Mouse (Mus musculus) thymus, postnatal 0 days (tissue): ENCODE results near the gene Mrps18b. TPM values are rescaled to one million over a fixed set of nuclear protein-coding genes. Genes with fewer than 3 reads are reported as not detected.

Experiments
- DNase-seq: peaks from one replicate; pipeline ENCODE4 v3.0.0-alpha.2; 2015; ENCODE audit warnings: low spot score
- polyA plus RNA-seq: library from polyadenylated mRNA; unstranded; fragments of >200 nt; fragmentation: Nextera tagmentation; extraction: Ambion mirVana; gene quantifications from 2 replicates; pipeline ENCODE4 v1.2.1, GENCODE M21; 2015

The Mrps18b gene
- polyA plus RNA-seq, 1 experiment from 2014 or later, result 93.5 TPM

DNA sequence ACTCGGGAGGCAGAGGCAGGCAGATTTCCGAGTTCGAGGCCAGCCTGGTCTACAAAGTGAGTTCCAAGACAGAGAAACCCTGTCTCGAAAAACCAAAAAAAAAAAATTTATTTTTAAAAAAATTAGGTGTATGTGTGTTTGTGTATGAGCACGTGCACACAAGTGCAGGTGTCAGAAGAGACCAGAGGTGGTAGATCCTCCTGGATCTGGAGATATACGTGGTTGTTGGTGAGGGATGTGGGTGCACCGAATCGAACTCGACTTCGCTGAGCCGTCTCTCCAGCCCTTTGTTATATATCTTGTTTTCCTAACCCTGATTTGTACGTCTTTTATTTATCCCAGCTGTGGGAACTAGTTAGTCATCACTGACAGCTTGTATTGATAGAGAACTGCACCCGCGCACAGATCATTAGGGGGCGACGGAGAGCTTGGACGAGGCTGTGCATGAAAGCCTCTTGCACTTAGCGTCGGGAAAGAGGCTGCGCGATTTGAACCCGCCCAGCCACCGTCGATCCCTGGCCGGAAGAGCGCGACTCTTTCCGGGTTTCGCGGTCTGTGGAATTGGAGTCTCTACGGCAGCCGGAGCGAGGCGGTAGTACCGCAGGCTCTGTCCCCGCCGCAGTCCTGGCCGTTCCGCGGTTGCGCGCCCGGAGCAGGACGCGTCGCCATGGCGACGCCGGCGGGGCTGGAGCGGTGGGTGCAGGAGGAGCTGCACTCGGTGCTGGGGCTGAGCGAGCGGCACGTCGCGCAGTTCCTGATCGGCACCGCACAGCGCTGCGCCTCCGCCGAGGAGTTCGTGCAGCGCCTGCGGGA lies 36.7 kb downstream of the Mrps18b start, which contains the start of gene Dhx16:
TSS of gene Dhx16 (plus strand) at position 575 of the 813 bp plus-strand sequence.
- DNase-seq, result peak; percentile 97

DNA sequence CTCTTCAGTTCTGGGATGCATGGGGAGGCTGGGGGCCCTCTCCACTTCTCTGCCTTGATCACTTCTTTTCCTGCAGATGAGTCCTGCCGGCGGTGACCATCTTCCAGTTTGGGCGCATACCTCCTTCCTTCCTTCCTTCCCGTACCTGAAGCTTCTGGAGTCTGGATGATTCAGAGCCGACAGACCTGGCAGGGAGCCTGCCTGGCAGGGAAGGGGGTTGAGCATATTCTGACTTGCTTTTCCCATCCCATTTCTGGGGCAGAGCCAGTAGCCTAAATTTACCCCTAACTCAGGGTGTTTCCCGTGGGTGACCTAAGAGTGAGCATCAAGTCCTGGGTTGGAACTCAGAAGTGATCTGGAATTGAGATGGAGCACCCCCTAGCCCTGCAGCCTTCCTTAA lies 41.5 kb downstream of the Mrps18b start:
- no peak for DNase-seq

DNA sequence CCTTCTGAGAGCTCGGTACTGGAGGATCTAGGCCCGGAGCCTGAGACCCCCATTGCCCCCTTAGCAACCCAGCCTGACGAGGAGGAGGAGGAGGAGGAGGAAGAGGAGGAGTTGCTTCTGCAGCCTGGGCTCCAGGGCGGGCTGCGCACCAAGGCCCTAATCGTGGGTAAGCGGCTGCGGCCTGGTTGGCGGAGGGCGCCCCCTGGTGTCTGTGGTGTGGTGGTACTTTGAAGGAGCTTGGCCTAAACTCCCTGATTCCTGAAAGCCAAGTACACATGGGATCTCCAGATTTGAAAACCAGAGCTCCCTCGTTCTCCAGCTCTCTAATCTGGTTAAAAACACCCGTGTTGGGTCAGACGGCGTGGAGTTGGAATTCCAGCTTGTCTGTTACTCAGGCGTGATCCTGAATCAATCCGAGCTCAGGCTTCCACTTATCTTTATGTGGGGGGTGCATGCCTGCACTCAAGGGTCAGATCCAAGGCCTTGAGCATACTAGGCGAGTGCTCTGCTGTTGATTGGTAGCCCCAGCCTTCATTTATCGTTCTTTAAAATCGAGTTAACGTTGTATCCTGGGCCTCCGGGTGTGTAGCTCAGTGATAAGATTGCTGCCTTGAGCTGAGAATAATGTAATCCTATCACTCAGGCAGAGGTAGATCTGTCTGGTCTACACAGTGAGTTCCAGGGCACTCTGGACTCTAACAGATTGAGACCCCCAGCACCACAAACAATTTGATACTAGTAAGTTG lies 42.2 kb downstream of the Mrps18b start:
- DNase-seq, result peak; percentile 85

DNA sequence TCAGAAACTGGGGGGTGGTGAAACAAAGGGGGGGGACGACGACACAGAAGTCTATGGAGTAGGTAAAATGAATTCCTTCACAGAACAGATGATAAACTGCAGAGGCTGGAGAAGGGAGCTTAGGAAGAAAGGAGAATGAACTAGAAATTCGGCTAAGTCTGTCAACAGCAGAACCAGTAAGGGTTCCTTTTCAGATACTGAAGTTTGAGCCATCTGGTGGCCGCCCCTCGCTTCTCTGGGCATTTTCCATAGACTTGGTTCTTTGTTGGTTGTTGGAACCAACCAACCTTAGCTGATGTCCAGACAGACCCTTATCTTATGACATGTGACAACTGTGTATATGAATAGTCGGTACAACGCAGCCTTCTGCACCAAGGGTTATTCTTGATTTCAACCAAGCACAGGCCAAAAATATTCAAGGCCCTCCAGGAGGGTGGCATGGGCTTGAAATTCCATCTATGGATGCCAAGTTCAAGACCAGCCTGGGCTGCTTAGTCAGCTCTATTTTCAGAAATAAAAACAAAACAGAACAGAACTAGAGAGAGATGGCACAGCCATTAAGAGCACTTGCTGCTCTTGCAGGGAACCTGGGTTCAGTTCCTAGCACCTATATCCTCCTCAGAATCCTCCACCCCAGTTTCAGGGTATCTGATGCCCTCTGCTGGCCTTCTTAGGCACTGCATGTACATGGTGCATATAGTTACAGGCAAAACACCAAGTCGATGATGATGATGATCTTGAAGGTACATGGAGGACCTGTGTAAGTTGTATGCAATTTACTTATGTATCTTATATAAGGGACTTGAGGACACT lies 45.1 kb downstream of the Mrps18b start:
- DNase-seq, result peak; percentile 65

DNA sequence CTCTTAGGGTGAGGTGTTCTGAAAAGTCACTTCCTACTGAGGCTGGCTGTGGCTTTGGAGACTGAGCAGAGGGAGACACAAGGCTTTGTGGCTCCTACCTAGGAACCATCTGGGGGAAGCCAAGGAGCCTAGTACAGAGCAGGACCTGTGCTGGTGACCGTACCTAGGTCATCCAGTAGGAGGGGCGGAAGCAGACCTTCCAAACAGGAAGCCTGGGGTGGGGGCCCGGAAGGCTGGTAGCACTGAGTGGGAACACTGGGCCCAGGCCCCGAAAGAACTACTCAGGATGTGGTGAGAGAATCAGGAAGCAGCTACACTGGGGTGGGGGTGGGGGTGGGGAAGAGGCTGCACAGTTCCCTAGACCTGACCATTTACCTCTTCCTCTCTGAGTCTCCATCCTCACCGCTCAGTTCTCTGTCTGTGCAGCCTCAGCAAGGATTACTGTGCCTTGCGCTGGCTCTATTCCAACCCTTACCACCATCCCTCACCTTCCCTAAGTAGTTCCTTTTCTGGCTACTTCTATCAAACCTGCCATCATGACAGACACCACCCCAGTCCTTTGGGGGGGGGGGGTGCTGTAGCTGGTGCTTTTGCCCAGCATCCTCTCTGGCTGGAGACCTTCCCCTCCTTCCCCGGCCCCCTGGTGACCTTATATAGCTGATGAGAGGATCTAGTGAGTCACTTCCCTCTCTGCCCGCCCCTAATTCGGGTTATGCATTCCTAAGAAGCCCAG lies 45.9 kb downstream of the Mrps18b start:
- peak; percentile 88 for DNase-seq

DNA sequence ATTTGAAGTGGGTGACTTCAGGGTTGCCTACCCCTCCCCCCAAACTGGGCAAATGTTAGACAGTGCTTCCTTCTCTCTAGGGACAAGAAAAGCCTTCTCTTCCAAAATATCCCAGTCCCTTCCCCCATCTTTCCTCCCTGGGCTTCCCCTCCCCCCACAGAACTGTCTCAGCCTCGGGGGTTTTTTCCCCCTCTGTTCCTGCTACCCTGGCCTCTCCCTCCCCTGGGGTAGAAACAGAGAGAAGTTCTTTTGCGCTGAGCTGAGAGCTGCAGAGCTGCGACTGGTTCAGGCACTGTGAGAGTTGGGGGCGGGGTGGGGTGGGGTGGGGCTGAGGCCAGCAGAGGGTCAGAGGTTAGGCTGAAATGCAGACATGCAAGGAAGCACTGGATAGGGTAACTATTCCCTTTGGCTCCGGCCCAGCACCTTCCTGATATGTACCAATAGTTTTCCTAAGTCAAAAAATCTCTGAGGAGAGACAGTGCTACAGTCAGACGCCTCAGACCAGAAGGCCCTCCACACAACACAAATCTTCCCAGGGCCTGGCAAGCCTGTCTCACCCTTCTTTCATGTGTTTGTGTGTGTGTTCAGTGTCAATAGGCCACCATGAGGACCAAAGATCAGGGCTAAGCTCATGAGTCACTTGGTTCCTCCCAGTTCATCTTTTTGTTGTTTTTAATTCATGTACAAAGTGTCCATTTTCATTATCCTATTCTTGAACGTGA lies 46.7 kb downstream of the Mrps18b start:
- DNase-seq, result peak; percentile 34

DNA sequence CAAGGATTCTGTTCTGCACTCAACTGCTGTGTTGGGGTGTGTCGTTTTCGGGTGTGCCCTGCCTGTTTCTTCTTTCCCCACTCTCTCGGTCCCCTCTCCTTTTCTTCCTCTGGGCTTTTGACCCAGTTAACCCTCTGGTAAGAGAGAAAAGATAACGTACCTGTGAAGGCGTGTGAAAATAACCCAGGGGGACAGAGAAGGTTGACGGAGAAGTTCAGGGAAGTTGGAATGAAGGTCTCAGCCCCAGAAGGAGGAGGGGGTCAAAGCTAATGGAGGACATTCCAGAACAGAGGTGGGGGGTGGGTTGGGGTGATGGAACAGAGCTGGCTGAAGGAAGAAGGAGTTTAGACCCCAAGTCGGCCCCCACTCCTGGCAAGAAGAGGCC lies 47.2 kb downstream of the Mrps18b start:
- no peak for DNase-seq

DNA sequence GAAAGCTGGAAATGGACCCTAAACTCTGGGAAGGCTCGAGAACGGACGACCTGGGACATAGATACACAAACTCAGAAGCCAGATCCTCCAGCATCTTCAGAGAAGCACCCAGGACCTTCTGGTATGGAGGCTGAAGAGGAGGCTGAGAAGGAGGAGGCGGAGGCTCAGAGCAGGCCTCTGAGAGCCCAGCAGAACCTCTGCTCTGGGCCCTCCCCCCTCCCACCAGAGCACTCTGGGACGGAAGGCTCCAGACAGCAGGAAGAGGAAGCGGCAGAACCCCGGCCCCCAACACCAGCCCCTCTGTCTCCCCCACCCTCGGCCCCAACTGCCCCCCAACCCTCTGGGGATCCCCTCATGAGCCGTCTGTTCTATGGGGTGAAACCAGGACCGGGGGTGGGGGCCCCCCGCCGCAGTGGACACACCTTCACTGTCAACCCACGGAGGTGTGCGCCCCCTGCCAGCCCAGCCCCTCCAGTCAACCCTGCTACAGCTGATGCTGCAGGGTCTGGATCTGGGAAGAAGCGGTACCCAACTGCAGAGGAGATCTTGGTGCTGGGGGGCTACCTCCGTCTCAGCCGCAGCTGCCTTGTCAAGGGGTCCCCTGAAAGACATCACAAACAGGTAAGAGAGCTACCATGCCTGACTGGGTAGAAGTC lies 47.9 kb downstream of the Mrps18b start:
- peak; percentile 67 for DNase-seq

DNA sequence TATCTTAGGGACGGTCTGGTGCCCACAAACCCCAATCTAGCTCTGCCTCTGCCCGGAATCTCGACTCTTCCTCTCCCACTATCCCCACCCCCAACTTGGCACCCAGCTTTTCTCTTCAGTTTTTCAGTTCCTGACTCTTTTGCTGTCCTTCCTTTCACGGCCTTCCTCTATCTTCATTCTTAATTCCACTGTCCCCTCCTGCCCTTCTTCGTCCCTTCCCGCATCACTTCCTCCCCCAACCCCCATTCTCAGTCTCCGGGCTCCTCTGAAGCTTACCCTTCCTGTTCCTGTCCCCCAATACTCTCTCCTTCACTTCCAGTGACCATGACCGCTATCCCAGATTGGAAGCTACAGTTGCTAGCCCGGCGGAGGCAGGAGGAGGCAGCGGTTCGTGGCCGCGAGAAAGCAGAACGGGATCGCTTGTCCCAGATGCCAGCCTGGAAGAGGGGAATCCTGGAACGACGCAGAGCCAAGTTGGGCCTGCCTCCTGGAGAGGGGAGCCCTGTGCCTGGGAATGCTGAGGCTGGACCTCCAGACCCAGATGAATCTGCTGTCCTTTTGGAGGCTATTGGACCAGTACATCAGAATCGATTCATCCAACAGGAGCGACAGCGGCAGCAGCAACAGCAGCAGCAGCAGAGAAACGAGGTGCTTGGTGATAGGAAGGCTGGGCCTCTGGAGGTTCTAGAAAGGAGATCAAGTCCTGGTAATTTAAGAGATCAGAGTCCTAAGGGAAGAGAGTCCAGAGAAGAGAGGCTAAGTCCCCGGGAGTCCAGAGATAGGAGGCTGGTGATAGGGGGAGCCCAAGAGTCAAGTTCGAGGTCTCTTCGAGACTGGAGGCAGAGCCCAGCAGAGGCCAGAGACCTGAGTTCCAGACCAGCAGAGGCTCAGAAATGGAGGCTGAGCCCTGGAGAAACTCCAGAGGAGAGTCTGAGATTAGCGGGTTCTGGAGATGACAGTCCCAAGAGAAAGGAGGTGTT lies 49.0 kb downstream of the Mrps18b start:
- DNase-seq, result peak; percentile 28

DNA sequence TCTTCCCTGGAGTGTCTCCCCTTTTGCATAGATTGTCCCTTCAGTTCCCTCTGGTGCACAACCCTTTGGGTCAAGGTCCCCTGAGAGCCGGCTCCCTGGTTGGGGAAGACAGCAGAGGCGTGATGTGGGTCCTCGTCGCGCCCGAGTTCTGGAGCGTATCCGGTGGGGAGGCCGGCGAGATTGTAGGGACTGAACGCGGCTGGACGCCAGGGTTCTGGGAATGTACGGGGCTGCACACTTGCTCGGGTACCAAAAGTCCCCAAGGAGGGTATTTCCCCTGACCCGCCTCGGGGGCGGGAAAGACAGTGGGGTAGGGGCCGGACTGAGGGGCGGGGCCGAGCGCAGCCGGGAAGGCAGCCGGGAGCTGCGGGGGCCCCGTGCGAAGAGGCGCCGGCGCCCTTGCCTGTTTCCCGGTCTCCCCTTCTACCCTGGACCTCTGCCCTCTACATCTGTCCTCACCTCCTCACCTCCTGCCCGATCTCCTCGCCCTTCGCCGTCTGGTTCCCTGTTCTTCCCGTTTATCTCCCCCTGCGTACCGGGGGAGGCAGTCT lies 49.8 kb downstream of the Mrps18b start:
- DNase-seq, result peak; percentile 18

DNA sequence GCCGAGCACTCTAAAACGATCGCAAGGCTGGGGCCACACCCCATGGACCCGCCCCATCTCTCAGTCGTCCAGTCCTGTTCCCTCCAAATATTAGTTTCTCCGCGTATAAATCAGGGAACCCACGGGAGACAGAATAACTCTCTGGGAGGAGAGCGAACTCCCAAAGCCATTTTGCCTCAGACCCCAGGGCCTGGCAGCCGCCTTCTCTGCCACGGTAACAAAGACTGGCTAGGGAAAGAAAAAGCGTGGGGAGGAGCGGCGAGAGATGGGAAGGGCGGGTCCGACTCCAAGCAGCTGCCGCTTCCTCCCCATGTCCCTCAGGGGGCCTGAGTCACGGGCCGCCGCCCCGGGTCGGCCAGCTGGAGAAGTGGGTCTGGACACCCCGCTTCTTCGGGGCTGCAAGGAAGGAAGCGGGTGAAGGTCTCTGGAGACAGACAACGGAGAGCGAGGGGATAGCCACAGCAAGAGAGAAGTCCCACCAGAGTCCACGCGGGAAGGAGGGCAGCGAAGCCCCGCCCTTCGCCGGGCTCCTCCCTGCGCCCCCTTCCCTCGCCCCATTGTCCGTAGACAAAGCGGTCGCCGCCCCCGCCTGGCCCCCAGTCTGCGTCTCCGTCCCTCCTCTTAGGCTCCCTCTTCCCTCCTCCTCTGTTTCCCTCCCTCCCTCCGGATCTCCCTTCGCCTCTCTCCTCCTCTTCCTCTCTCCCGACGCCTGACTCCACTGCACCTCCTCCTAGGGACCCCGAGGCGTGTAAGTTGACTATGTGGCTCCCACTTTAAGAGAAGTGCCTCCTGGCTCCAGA lies 50.5 kb downstream of the Mrps18b start, which contains the start of gene Ppp1r18:
TSS of gene Ppp1r18 (plus strand) at position 113 of the 800 bp plus-strand sequence.
- peak; percentile 22 for DNase-seq

DNA sequence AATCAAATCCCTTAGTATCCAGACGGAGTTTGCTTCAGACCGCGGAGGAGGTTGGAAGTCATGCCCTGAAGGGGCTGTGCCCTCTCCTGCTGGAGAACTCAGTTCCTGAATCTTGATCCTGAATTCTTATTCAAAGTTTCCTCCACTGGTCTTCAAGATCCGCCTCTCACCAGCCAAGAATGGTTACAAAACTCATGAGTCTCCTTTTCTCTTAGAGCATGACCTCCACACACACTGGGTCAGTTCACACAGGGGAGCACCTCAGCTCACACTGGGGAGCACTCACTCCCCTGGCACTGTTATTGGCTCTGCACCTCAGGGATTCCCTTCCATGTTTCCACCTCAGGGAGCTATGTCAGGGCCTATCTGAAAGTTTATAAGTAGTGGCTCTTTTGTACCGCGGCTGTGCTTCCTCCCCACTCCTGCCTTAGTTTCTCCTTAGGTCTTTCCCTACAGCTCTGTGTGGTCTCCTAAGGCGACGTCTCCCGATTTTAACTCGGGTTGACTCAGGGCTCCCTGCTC lies 51.3 kb downstream of the Mrps18b start:
- no peak for DNase-seq

DNA sequence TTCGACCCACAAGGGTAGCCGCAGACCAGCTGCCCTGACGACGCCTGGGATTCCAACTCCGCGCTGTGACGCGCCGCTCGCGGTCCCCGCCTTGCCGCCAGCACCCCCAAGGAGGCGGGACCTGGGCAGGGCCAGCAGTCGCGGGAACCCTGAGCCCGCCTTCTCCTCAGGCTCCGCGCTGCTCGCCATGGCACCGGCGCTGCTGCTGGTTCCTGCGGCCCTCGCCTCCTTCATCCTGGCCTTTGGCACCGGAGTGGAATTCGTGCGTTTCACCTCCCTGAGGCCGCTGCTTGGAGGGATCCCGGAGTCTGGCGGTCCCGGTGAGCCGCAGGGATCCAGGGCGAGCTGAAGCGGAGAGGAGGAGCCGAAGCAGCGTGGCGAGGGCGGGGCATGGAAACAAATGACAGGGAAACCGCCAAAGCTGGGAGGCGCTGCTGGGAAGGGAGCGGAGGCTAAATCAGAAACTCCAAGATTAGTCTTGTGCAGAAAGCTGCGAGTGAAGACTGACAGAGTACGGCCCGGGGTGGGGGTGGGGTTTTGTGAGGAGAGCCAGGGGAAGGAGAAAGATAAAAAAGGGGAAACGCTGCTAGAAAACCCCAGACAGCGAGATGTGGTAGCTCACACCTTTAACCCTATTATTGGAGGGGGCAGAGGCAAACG lies 54.9 kb downstream of the Mrps18b start, which contains the start of gene Nrm:
TSS of gene Nrm (plus strand) at position 121 of the 660 bp plus-strand sequence.
- DNase-seq, result peak; percentile 80

DNA sequence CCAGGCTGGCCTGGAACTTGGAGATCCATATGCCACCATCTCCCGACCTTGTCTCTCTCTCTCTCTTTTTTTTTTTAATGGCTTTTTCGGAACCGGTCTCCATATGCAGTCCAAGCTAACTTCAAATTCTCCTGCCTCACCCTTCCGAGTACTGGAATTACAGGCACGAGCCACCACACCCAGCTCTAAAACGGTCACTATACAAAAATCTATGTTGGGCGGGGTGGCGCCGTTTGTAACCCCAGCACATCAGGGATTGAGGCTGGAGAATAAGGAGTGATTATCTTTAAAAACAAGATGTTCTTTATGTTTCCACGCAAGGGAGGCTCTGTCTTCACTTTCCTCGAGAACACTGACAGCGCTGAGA lies 55.4 kb downstream of the Mrps18b start:
- DNase-seq, result no peak
